Mouse (Mus musculus): ENCODE results near the gene Srf. TPM values are rescaled to one million over a fixed set of nuclear protein-coding genes. Genes with fewer than 3 reads are reported as not detected.
A peak's percentile ranks its signal among the peaks of the same experiment; 100 is the strongest.

Gene Srf
- polyA plus RNA-seq, 1 experiment from 2014 or later = 8.9 TPM

- no peak for ATAC-seq (ENCODE audit: insufficient read depth, low FRiP score)
- peak overlapping the region; percentile 97 for H3K4me3 ChIP-seq (replicated peaks; ENCODE audit: low read length)
- H3K4me2 ChIP-seq (ENCODE audit: low read depth, low read length) = peak overlapping the region; percentile 88
- no peaks in the 10 kb centered on the region for H3K27me3 ChIP-seq (ENCODE audit: control insufficient read depth, insufficient read depth, low read length)
- no peaks in the 10 kb centered on the region for H3K9me3 ChIP-seq (replicated peaks; ENCODE audit: control insufficient read depth, low read length)
- peaks cover 23% of the 10 kb centered on the region for H3K4me1 ChIP-seq (ENCODE audit: control insufficient read depth, insufficient read depth, low read length)
- H3K9ac ChIP-seq (ENCODE audit: low read length) = peak overlapping the region; percentile 100
- peak overlapping the region; percentile 93 for H3K27ac ChIP-seq (ENCODE audit: low read length)
- WGBS = 33% methylated on average over 11 of the region's 11 CpGs
- peaks cover 13% of the 10 kb centered on the region for H3K36me3 ChIP-seq (ENCODE audit: control insufficient read depth, insufficient read depth, low read length)
These were observed 2.5 kb downstream of the Srf start for GRCm38 (mm10) chr17:46553469-46553868.

GRCm38 (mm10) chr17:46552841-46553423 is 3.0 kb downstream of the Srf start:
- Histone ChIP-seq H3K4me3 (replicated peaks; ENCODE audit: low read length) (peak overlapping the region; percentile 97), H3K27me3 (ENCODE audit: control insufficient read depth, insufficient read depth, low read length) (no peaks in the 10 kb centered on the region), H3K9ac (ENCODE audit: low read length) (peak overlapping the region; percentile 100), H3K27ac (ENCODE audit: low read length) (peak overlapping the region; percentile 93), H3K9me3 (replicated peaks; ENCODE audit: control insufficient read depth, low read length) (no peaks in the 10 kb centered on the region), H3K4me1 (ENCODE audit: control insufficient read depth, insufficient read depth, low read length) (peaks cover 24% of the 10 kb centered on the region), H3K36me3 (ENCODE audit: control insufficient read depth, insufficient read depth, low read length) (peaks cover 13% of the 10 kb centered on the region), H3K4me2 (ENCODE audit: low read depth, low read length) (peak overlapping the region; percentile 88)
- ATAC-seq (ENCODE audit: insufficient read depth, low FRiP score) = peak; percentile 81
- 3% methylated on average over 24 of the region's 24 CpGs for WGBS

- no peak for ATAC-seq (ENCODE audit: insufficient read depth, low FRiP score)
- Histone ChIP-seq H3K4me2 (ENCODE audit: low read depth, low read length) (peak overlapping the region; percentile 88; the same call in 1 of the 2 replicates), H3K4me1 (ENCODE audit: control insufficient read depth, insufficient read depth, low read length) (peaks cover 32% of the 10 kb centered on the region), H3K27me3 (ENCODE audit: control insufficient read depth, insufficient read depth, low read length) (no peaks in the 10 kb centered on the region), H3K36me3 (ENCODE audit: control insufficient read depth, insufficient read depth, low read length) (peaks cover 13% of the 10 kb centered on the region), H3K9me3 (replicated peaks; ENCODE audit: control insufficient read depth, low read length) (no peaks in the 10 kb centered on the region), H3K27ac (ENCODE audit: low read length) (no peak overlapping the region), H3K9ac (ENCODE audit: low read length) (0 out of 2 replicates have a peak overlapping the region, but pooled peaks have one; percentile 33), H3K4me3 (replicated peaks; ENCODE audit: low read length) (no peak overlapping the region; the same call in 1 of the 2 replicates)
- WGBS = 82% methylated on average over 7 of the region's 7 CpGs
These were observed 3.8 kb downstream of the Srf start for GRCm38 (mm10) chr17:46552151-46552550.

GRCm38 (mm10) chr17:46551369-46551768 is 4.6 kb downstream of the Srf start:
- ATAC-seq (ENCODE audit: insufficient read depth, low FRiP score) = no peak
- peaks cover 13% of the 10 kb centered on the region for H3K36me3 ChIP-seq (ENCODE audit: control insufficient read depth, insufficient read depth, low read length)
- H3K4me1 ChIP-seq (ENCODE audit: control insufficient read depth, insufficient read depth, low read length) = peaks cover 40% of the 10 kb centered on the region

GRCm38 (mm10) chr17:46550904-46551303 is 5.1 kb downstream of the Srf start:
- H3K9ac ChIP-seq (ENCODE audit: low read length) = no peak overlapping the region
- no peak for ATAC-seq (ENCODE audit: insufficient read depth, low FRiP score)
- H3K4me2 ChIP-seq (ENCODE audit: low read depth, low read length) = no peak overlapping the region
- WGBS = 85% methylated on average over 7 of the region's 7 CpGs
- H3K4me3 ChIP-seq (replicated peaks; ENCODE audit: low read length) = no peak overlapping the region
- H3K27me3 ChIP-seq (ENCODE audit: control insufficient read depth, insufficient read depth, low read length) = no peaks in the 10 kb centered on the region
- peaks cover 41% of the 10 kb centered on the region for H3K4me1 ChIP-seq (ENCODE audit: control insufficient read depth, insufficient read depth, low read length)
- H3K36me3 ChIP-seq (ENCODE audit: control insufficient read depth, insufficient read depth, low read length) = peaks cover 13% of the 10 kb centered on the region
- no peak overlapping the region for H3K27ac ChIP-seq (ENCODE audit: low read length)
- H3K9me3 ChIP-seq (replicated peaks; ENCODE audit: control insufficient read depth, low read length) = no peaks in the 10 kb centered on the region

More at GRCm38 (mm10) chr17:46551369-46551768, 4.6 kb downstream of the Srf start:
- Histone ChIP-seq H3K4me2 (ENCODE audit: low read depth, low read length) (no peak overlapping the region), H3K4me3 (replicated peaks; ENCODE audit: low read length) (no peak overlapping the region), H3K27me3 (ENCODE audit: control insufficient read depth, insufficient read depth, low read length) (no peaks in the 10 kb centered on the region), H3K27ac (ENCODE audit: low read length) (no peak overlapping the region), H3K9me3 (replicated peaks; ENCODE audit: control insufficient read depth, low read length) (no peaks in the 10 kb centered on the region), H3K9ac (ENCODE audit: low read length) (no peak overlapping the region)
- WGBS = 94% methylated on average over 6 of the region's 6 CpGs

- Histone ChIP-seq H3K4me2 (ENCODE audit: low read depth, low read length) (no peak overlapping the region), H3K27ac (ENCODE audit: low read length) (no peak overlapping the region), H3K9me3 (replicated peaks; ENCODE audit: control insufficient read depth, low read length) (no peaks in the 10 kb centered on the region), H3K9ac (ENCODE audit: low read length) (no peak overlapping the region), H3K4me1 (ENCODE audit: control insufficient read depth, insufficient read depth, low read length) (peaks cover 38% of the 10 kb centered on the region), H3K27me3 (ENCODE audit: control insufficient read depth, insufficient read depth, low read length) (no peaks in the 10 kb centered on the region), H3K36me3 (ENCODE audit: control insufficient read depth, insufficient read depth, low read length) (peaks cover 13% of the 10 kb centered on the region), H3K4me3 (replicated peaks; ENCODE audit: low read length) (no peak overlapping the region)
- 91% methylated on average over 9 of the region's 9 CpGs for WGBS
- no peak for ATAC-seq (ENCODE audit: insufficient read depth, low FRiP score)
These were observed 6.3 kb downstream of the Srf start for GRCm38 (mm10) chr17:46549642-46550041.

- ATAC-seq (ENCODE audit: insufficient read depth, low FRiP score) = no peak
- H3K4me3 ChIP-seq (replicated peaks; ENCODE audit: low read length) = no peak overlapping the region
- no peak overlapping the region for H3K9ac ChIP-seq (ENCODE audit: low read length)
- H3K9me3 ChIP-seq (replicated peaks; ENCODE audit: control insufficient read depth, low read length) = no peaks in the 10 kb centered on the region
- H3K4me1 ChIP-seq (ENCODE audit: control insufficient read depth, insufficient read depth, low read length) = peaks cover 34% of the 10 kb centered on the region
- no peaks in the 10 kb centered on the region for H3K27me3 ChIP-seq (ENCODE audit: control insufficient read depth, insufficient read depth, low read length)
- H3K27ac ChIP-seq (ENCODE audit: low read length) = no peak overlapping the region
- H3K36me3 ChIP-seq (ENCODE audit: control insufficient read depth, insufficient read depth, low read length) = peaks cover 13% of the 10 kb centered on the region
- H3K4me2 ChIP-seq (ENCODE audit: low read depth, low read length) = no peak overlapping the region
- WGBS = 28% methylated on average over 8 of the region's 8 CpGs
These were observed 6.8 kb downstream of the Srf start for GRCm38 (mm10) chr17:46549193-46549592.

DNA sequence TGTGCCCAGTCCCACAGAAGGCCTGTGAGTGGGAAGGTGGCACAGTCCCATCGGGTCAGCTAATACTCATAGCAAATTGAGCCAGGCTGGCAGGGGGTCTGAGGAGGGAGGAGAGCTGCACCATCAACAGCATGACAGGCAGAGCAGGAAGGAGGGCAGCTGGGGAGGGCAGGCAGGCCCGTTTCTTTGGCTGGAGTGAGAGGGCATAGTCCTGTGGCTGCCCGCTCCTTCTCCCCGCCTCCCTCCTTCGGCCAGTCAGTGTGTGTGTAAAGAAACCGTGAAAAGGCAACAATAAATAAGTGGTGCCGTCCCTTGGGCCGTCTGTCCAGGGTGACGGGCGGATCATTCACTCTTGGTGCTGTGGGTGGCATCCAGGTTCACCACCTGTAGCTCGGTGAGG is 7.2 kb downstream of the Srf start:
- Histone ChIP-seq H3K9me3 (replicated peaks; ENCODE audit: control insufficient read depth, low read length) (no peaks in the 10 kb centered on the region), H3K4me2 (ENCODE audit: low read depth, low read length) (no peak overlapping the region), H3K4me1 (ENCODE audit: control insufficient read depth, insufficient read depth, low read length) (peaks cover 29% of the 10 kb centered on the region), H3K27ac (ENCODE audit: low read length) (no peak overlapping the region), H3K4me3 (replicated peaks; ENCODE audit: low read length) (no peak overlapping the region), H3K9ac (ENCODE audit: low read length) (no peak overlapping the region), H3K27me3 (ENCODE audit: control insufficient read depth, insufficient read depth, low read length) (no peaks in the 10 kb centered on the region), H3K36me3 (ENCODE audit: control insufficient read depth, insufficient read depth, low read length) (peaks cover 13% of the 10 kb centered on the region)
- 69% methylated on average over 11 of the region's 11 CpGs for WGBS
- ATAC-seq (ENCODE audit: insufficient read depth, low FRiP score) = no peak

DNA sequence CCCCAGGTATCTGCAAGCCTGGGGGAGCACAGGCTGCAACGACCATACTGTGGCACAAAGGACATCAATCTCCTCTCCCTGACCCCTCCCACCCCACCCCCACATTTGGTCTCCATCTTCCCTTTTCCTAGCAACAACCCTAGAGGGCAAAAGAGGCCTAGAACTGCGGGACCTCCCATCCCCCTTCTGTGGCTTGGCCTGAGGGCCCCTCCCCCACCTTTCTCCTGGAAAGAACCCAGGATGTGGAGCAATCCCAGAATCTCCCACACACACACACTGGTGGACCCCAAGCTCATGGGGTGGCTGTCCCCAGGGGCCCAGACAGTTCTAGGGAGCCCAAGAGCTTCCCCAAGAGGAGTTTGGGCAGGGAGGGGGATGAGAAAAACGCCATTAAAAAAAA is 8.1 kb downstream of the Srf start:
- Histone ChIP-seq H3K9me3 (replicated peaks; ENCODE audit: control insufficient read depth, low read length) (no peaks in the 10 kb centered on the region), H3K27ac (ENCODE audit: low read length) (no peak overlapping the region), H3K27me3 (ENCODE audit: control insufficient read depth, insufficient read depth, low read length) (no peaks in the 10 kb centered on the region), H3K4me3 (replicated peaks; ENCODE audit: low read length) (no peak overlapping the region), H3K4me1 (ENCODE audit: control insufficient read depth, insufficient read depth, low read length) (peaks cover 24% of the 10 kb centered on the region), H3K4me2 (ENCODE audit: low read depth, low read length) (no peak overlapping the region), H3K36me3 (ENCODE audit: control insufficient read depth, insufficient read depth, low read length) (peaks cover 13% of the 10 kb centered on the region), H3K9ac (ENCODE audit: low read length) (no peak overlapping the region)
- WGBS = 22% methylated on average over 3 of the region's 3 CpGs
- no peak for ATAC-seq (ENCODE audit: insufficient read depth, low FRiP score)

Data from stomach, embryonic 16.5 days (tissue).